Mouse (Mus musculus) urinary bladder, postnatal 14 days (tissue): Measurements from ENCODE around the gene Hsf2bp.

Experiments
- DNase-seq: peaks from one replicate; pipeline ENCODE4 v3.0.0; 2021; ENCODE audit warnings: low spot score

Hsf2bp gene

DNA sequence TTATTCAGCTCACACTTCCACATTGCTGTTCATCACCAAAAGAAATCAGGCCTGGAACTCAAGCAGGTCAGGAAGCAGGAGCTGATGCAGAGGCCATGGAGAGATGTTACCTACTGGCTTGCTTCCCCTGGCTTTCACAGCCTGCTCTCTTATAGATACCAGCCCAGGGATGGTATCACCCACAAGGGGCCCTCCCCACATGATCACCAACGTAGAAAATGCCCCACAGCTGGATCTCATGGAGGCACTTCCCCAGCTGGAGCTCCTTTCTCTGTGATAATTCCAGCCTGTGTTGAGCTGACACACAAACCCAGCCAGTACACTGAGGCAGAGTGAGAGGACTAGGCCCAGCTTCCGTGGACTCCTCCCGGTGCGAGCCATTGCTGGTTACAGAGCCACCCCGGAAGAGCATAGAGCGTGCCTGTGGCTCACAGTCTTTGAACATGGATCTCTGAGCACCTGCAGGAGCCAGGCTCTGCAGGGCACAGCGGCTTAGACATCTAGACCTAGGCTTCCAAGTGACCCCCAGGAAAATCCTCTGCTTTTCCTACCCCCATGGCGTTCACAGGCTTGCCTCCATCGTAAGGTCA is 130.9 kb downstream of the Hsf2bp start:
- no peak for DNase-seq

DNA sequence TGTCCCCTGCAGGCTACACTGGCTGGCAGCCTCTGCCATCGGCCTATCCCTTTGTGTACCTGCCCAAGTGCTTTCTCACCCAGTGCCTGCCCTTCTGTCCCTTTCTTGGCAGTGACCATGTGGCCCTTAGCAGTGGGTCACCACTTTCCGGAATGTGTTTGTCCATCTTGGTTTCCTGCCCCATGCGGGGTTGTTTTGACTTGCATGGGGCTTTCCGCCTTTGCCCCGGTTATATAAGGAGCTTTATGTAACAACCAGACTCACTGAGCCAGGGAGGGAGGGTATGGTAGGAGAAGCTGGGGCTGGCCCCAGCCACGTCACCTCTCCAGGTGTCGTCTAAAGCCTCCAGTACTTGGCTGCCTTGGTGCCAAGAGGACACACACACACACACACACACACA is 132.1 kb downstream of the Hsf2bp start:
- DNase-seq: no peak

DNA sequence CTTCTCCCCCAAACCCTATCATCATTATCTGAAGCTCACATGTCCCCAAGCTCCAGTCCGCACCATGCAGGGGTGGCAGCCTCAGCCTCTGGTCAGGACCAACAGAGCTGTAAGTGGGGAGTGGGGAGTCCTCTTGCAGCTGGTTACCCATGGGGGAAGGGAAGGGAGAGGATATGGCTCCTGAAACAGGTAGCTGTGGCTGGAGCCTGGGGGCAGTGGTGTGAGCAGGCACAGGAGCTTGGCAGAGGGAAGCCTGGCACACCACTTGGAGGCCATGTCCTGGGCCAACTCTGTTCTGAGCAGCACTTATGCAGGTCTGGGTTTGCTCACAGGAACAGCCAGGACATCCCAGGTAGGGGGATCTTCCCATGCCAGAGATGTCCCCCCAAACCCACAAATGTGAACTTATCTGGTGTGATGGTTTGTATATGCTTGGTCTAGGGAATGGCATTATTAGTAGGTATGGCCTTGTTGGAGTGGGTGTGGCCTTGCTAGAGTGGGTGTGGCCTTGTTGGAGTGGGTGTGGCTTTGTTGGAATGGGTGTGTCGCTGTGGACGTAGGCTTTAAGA is 133.4 kb downstream of the Hsf2bp start:
- DNase-seq: no peak

DNA sequence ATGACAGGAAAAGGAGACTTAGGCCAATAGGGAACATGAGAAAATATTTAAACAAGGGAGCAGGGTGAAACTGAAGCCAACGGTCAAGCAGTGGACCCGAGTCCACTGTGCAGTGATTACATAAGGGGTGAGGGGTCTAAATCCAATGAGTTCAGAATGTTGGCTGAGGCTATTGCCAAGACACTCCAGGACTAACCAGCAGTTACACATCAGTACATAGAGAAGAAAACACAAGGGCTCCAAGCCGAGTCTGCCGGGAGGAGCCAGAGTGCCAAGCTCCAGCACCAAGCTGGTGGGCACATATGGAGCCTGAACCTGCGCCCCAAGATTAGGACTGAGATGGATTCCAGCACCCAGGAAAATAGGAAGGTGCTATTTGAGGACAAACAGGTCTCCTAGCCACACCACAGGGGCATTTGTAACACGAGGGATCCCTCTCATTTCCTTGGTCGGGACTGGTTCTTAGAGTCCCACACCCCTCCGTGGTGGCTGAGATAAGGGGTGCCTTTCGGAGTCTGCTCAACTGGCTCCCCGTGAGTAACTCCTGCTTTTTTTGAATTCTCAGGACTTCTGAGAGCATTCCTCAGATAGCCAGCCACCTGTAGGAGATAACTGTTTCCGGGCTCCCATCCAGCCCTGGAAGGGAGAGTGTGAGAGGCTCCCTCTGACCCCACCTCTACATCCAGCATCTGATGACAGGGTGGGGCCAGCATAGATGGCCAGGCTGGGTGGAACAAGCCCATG is 134.5 kb downstream of the Hsf2bp start:
- DNase-seq: peak; percentile 50

DNA sequence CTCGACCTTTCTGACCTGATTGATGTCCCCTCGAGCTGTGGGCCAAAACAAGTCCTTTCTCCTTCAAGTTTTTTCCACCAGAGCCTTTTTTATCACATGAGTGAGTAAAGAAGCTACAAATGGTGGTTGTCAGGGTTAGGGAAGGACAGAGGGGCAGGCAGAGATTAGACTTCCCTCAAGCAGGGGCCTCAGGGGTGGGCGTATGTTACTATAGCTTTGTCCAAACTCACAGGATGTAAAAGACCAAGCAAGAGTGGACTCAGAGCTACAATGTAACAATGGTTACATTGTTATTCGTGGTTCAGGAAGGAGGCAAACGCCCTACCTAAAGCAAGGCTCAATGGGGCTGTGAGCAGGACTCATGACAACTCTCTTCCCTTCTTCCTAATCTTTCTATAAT is 137.2 kb downstream of the Hsf2bp start:
- DNase-seq: no peak

DNA sequence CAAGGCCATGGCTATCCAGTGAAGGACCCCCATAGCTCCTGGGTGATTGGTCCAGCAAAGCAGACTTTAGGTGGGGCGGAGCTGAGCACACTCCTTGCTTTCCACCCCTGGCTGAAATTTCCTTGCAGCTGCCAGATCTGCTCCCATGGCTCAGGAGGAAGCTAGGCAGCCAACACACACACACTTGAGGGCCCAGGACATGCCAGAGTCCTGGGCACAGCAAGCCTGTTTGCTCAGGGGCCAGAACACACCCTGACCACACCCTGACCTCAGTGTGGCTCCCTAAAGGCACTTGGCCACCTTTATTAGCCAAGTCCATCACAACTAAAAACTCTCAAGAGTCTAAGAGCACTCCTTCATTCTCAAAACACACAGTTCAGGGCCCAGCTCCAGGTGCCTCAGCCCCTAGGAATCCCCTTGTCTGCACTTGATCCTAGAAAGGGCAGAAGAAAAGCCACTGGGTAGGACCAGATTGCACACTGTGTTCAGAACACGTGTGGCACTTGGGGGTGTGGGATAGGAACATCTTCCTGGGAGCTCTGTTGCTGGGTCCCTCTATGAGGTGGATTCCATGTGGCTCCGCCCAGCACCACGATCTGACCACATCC is 138.9 kb downstream of the Hsf2bp start:
- DNase-seq: peak; percentile 41

DNA sequence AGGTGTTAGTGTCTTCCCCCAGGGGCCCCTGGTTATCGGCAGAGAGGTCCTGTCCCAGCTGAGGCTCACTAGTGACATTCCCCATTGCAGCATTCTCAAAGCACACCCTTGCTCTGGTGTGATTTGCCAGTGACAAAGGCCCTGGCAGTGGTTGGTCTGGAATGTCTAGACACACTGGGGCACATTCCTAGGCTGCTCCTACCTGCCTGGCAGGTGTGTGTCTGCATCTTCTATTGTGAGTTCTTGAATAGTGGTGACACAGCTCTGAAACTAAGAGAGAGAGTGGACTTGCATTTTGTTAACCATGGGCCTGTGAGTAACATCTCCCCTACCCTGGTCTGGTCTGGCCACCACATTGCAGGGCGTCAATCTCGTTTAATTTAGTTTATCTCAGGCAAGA is 139.4 kb downstream of the Hsf2bp start:
- peak; percentile 67 for DNase-seq

DNA sequence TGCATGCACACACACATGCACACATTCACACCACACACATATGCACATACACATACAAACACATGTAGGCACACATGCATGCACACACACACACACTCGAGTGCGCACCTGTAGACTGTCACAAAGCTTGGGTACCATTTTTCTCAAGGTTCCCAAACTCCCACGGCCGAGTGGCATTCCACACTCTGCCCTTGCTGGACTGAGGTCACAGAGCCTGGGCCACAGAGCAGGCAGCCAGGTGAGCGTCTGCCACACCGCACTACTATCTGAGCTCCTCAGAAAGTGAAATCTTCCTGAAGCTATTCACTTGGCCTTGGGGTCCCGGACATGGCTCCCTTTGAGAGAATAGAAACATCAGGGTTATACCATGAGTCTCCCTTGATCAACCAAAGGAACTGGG is 139.8 kb downstream of the Hsf2bp start:
- no peak for DNase-seq
